In the genomic region with DNA sequence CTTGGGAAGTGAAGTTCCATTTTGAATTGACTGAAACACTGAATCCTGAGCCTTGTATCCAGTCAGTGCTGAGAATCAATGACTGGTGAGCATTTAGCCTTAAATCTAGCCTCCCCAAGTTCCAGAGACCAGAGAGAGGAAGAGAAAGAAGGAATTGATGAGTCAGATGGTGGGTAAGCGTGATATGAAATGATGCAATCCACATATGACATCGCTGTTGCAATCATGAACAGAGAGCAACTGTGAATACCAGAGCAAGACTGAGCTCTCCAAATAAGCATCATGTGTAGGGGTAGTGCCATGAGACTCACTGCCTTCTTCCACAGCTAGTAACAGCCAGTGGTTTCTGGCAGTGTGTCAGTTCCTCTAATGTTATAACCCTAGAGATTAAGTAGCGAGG, we compare ENCODE assay signal across 20 mouse cellular contexts. TPM values are rescaled to one million over a fixed set of nuclear protein-coding genes. Genes with fewer than 3 reads are reported as not detected.
DNase-seq lines count a peak whose midpoint lies in the region; ATAC-seq and TF ChIP-seq lines count a peak whose summit lies in the region.
"Had no signal": no experiment of that assay in that cellular context is flagged by ENCODE, and none has a peak within 500 bp of the region (broad histone marks: within the 10 kb centered on the region; RNA-seq: fewer than 3 reads in every experiment).

No protein-coding gene starts in this region.

- no peak overlapping the region for H3K4me3 ChIP-seq in lung, adult 2 months (replicated peaks; ENCODE audit: extremely low read depth, low read depth, low read length)
- H3K4me3 ChIP-seq: embryonic facial prominence, embryonic 10.5 days; forebrain, embryonic 13.5 days; heart, embryonic 13.5 days; hindbrain, embryonic 15.5 days had no signal

- peak; percentile 74 for ATAC-seq in granulocyte monocyte progenitor cell, adult 5-6 weeks (replicated peaks; ENCODE audit: poor library complexity, severe bottlenecking)
- ATAC-seq: forebrain, embryonic 13.5 days; forebrain, postnatal 0 days had no signal

- H3K4me1 ChIP-seq in lung, adult 2 months (ENCODE audit: control insufficient read depth, insufficient read depth, low read length) = no peaks in the 10 kb centered on the region
- H3K4me1 ChIP-seq: embryonic facial prominence, embryonic 10.5 days; forebrain, embryonic 13.5 days; heart, embryonic 13.5 days; hindbrain, embryonic 15.5 days had no signal

- 83% methylated on average over 3 of the region's 3 CpGs for WGBS in lung, adult 2 months

- TF ChIP-seq CTCF in lung, adult 2 months (IDR thresholded peaks at IDR 0.05; ENCODE audit: insufficient read depth, low read length) = no peak

- TF ChIP-seq POLR2A in lung, adult 2 months (IDR thresholded peaks at IDR 0.05; ENCODE audit: borderline replicate concordance, extremely low read depth, low read depth, low read length) = no peak

- peak; percentile 2 for DNase-seq in lung, postnatal 25 days (ENCODE audit: low spot score)
- no peak for DNase-seq in lung, adult 2 months
- DNase-seq in 3T3-L1 (ENCODE audit: low read depth, low spot score) = peak; percentile 43
- DNase-seq in NIH3T3 (ENCODE audit: low read depth) = peak; percentile 1
- no peak for DNase-seq in spleen, postnatal 10 days (ENCODE audit: low spot score in 2 of 2)
- DNase-seq in spleen, adult 18-20 months = no peak
- DNase-seq in heart, adult 8-10 months (ENCODE audit: low spot score) = no peak
- DNase-seq: adrenal gland, adult 8-10 months; cerebellum, adult 2 months; cerebellum, postnatal 10 days; forebrain, postnatal 0 days; gastrocnemius, postnatal 14 days; heart, postnatal 36 days had no signal

RNA-seq across cellular contexts. Expression of gene Cadm2, which starts 26.2 kb away (rescaled TPM):
- polyA plus RNA-seq in lung, adult 2 months (2012; rRNA removed) = 1.3 and 1.6 TPM in 2 replicates
- not detected in 2 replicates for total RNA-seq in granulocyte monocyte progenitor cell, adult 5-6 weeks (2014; fragmentation: Nextera tagmentation)
- not detected in 2 replicates for total RNA-seq in granulocyte monocyte progenitor cell, adult 5-6 weeks (2017)
- 1 to 10 TPM in 1 of 4 experiments, under 1 TPM in 3; 0.34 to 2.5 (median 0.66) TPM for total RNA-seq in heart, adult 8-10 months (2022)
- polyA plus RNA-seq: C2C12; heart, postnatal 0 days had no signal

Comparison
In these comparisons a context has a peak if more than half of its experiments do, and no peak if none do; other contexts are left out.
1. DNase-seq: peak in lung, postnatal 25 days (single experiment), 3T3-L1 (single experiment) and NIH3T3 (single experiment); none in lung, adult 2 months (single experiment), spleen, postnatal 10 days (0 of 2), spleen, adult 18-20 months (0 of 2) and heart, adult 8-10 months (single experiment).